Mouse (Mus musculus): ENCODE measurements at regions not wholly inside any gene's neighbourhood (a gene's known extent, or its start where the extent isn't known, plus 50 kb on each side); places are given as distances from the start of the nearest gene placed in this dataset.

- WGBS: 76% methylated on average over 2 of the region's 2 CpGs
- ATAC-seq (replicated peaks; ENCODE audit: low FRiP score, low TSS enrichment, low read depth) (no peak), DNase-seq (ENCODE audit: low spot score) (no peak)
- no peak overlapping the region for H3K4me2 ChIP-seq (ENCODE audit: low read length)
- no peak overlapping the region for H3K27ac ChIP-seq (ENCODE audit: low read depth)
- H3K27me3 ChIP-seq (replicated peaks; ENCODE audit: control insufficient read depth, insufficient read depth, low read length): no peaks in the 10 kb centered on the region
- H3K4me3 ChIP-seq (ENCODE audit: low read depth, low read length): no peak overlapping the region
- no peaks in the 10 kb centered on the region for H3K36me3 ChIP-seq (ENCODE audit: control insufficient read depth, insufficient read depth, low read length)
- H3K9me3 ChIP-seq (ENCODE audit: control insufficient read depth, low read length): no peaks in the 10 kb centered on the region
- no peaks in the 10 kb centered on the region for H3K4me1 ChIP-seq (replicated peaks; ENCODE audit: control insufficient read depth, insufficient read depth, low read length)
- no peak overlapping the region for H3K9ac ChIP-seq (ENCODE audit: low read length)
Measured at GRCm38 (mm10) chr1:19912194-19912846, 703.6 kb downstream of the Tfap2b start.

GRCm38 (mm10) chr1:19918762-19919161, 699.1 kb downstream of the Pkhd1 start:
- H3K4me1 ChIP-seq (replicated peaks; ENCODE audit: control insufficient read depth, insufficient read depth, low read length): no peaks in the 10 kb centered on the region
- WGBS: 83% methylated on average over 4 of the region's 4 CpGs
- no peak overlapping the region for H3K27ac ChIP-seq (ENCODE audit: low read depth)
- H3K9me3 ChIP-seq (ENCODE audit: control insufficient read depth, low read length): no peaks in the 10 kb centered on the region
- no peak for ATAC-seq (replicated peaks; ENCODE audit: low FRiP score, low TSS enrichment, low read depth)
- H3K4me2 ChIP-seq (ENCODE audit: low read length): no peak overlapping the region
- H3K4me3 ChIP-seq (ENCODE audit: low read depth, low read length): no peak overlapping the region
- H3K36me3 ChIP-seq (ENCODE audit: control insufficient read depth, insufficient read depth, low read length): no peaks in the 10 kb centered on the region
- no peak overlapping the region for H3K9ac ChIP-seq (ENCODE audit: low read length)
- no peak for DNase-seq (ENCODE audit: low spot score)
- H3K27me3 ChIP-seq (replicated peaks; ENCODE audit: control insufficient read depth, insufficient read depth, low read length): no peaks in the 10 kb centered on the region

- H3K36me3 ChIP-seq (ENCODE audit: control insufficient read depth, insufficient read depth, low read length): no peaks in the 10 kb centered on the region
- no peaks in the 10 kb centered on the region for H3K9me3 ChIP-seq (ENCODE audit: control insufficient read depth, low read length)
- H3K27me3 ChIP-seq (replicated peaks; ENCODE audit: control insufficient read depth, insufficient read depth, low read length): no peaks in the 10 kb centered on the region
- no peak for ATAC-seq (replicated peaks; ENCODE audit: low FRiP score, low TSS enrichment, low read depth)
- H3K4me2 ChIP-seq (ENCODE audit: low read length): no peak overlapping the region
- no peaks in the 10 kb centered on the region for H3K4me1 ChIP-seq (replicated peaks; ENCODE audit: control insufficient read depth, insufficient read depth, low read length)
- WGBS: 90% methylated on average over 1 of the region's 1 CpGs
- no peak for DNase-seq (ENCODE audit: low spot score)
- H3K27ac ChIP-seq (ENCODE audit: low read depth): no peak overlapping the region
- H3K9ac ChIP-seq (ENCODE audit: low read length): no peak overlapping the region
- H3K4me3 ChIP-seq (ENCODE audit: low read depth, low read length): no peak overlapping the region
Measured at GRCm38 (mm10) chr1:19927192-19927591, 690.7 kb downstream of the Pkhd1 start.

GRCm38 (mm10) chr1:19927736-19928327, 690.0 kb downstream of the Pkhd1 start:
- WGBS: 51% methylated on average over 5 of the region's 5 CpGs
- Histone ChIP-seq H3K4me1 (replicated peaks; ENCODE audit: control insufficient read depth, insufficient read depth, low read length) (no peaks in the 10 kb centered on the region), H3K4me3 (ENCODE audit: low read depth, low read length) (no peak overlapping the region), H3K9ac (ENCODE audit: low read length) (no peak overlapping the region), H3K27ac (ENCODE audit: low read depth) (no peak overlapping the region), H3K9me3 (ENCODE audit: control insufficient read depth, low read length) (no peaks in the 10 kb centered on the region), H3K27me3 (replicated peaks; ENCODE audit: control insufficient read depth, insufficient read depth, low read length) (no peaks in the 10 kb centered on the region), H3K36me3 (ENCODE audit: control insufficient read depth, insufficient read depth, low read length) (no peaks in the 10 kb centered on the region), H3K4me2 (ENCODE audit: low read length) (no peak overlapping the region)
- DNase-seq (ENCODE audit: low spot score) (no peak), ATAC-seq (replicated peaks; ENCODE audit: low FRiP score, low TSS enrichment, low read depth) (no peak)

GRCm38 (mm10) chr1:19951050-19951679, 666.7 kb downstream of the Pkhd1 start:
- no peak overlapping the region for H3K4me3 ChIP-seq (ENCODE audit: low read depth, low read length)
- WGBS: 44% methylated on average over 7 of the region's 7 CpGs
- no peak overlapping the region for H3K9ac ChIP-seq (ENCODE audit: low read length)
- H3K9me3 ChIP-seq (ENCODE audit: control insufficient read depth, low read length): no peaks in the 10 kb centered on the region
- no peak overlapping the region for H3K27ac ChIP-seq (ENCODE audit: low read depth)
- H3K36me3 ChIP-seq (ENCODE audit: control insufficient read depth, insufficient read depth, low read length): no peaks in the 10 kb centered on the region
- no peak for DNase-seq (ENCODE audit: low spot score)
- ATAC-seq (replicated peaks; ENCODE audit: low FRiP score, low TSS enrichment, low read depth): no peak
- no peaks in the 10 kb centered on the region for H3K4me1 ChIP-seq (replicated peaks; ENCODE audit: control insufficient read depth, insufficient read depth, low read length)
- H3K4me2 ChIP-seq (ENCODE audit: low read length): no peak overlapping the region
- H3K27me3 ChIP-seq (replicated peaks; ENCODE audit: control insufficient read depth, insufficient read depth, low read length): no peaks in the 10 kb centered on the region

- Histone ChIP-seq H3K36me3 (ENCODE audit: control insufficient read depth, insufficient read depth, low read length) (no peaks in the 10 kb centered on the region), H3K4me3 (ENCODE audit: low read depth, low read length) (no peak overlapping the region), H3K4me2 (ENCODE audit: low read length) (no peak overlapping the region), H3K4me1 (replicated peaks; ENCODE audit: control insufficient read depth, insufficient read depth, low read length) (no peaks in the 10 kb centered on the region), H3K9me3 (ENCODE audit: control insufficient read depth, low read length) (no peaks in the 10 kb centered on the region), H3K27me3 (replicated peaks; ENCODE audit: control insufficient read depth, insufficient read depth, low read length) (no peaks in the 10 kb centered on the region), H3K27ac (ENCODE audit: low read depth) (no peak overlapping the region), H3K9ac (ENCODE audit: low read length) (no peak overlapping the region)
- no peak for ATAC-seq (replicated peaks; ENCODE audit: low FRiP score, low TSS enrichment, low read depth)
- no peak for DNase-seq (ENCODE audit: low spot score)
- WGBS: 60% methylated on average over 8 of the region's 8 CpGs
Measured at GRCm38 (mm10) chr1:19951680-19952248, 666.1 kb downstream of the Pkhd1 start.

GRCm38 (mm10) chr1:19973364-19973763, 644.5 kb downstream of the Pkhd1 start:
- DNase-seq (ENCODE audit: low spot score) (no peak), ATAC-seq (replicated peaks; ENCODE audit: low FRiP score, low TSS enrichment, low read depth) (peak; percentile 60; the same call in 1 of the 2 replicates)
- Histone ChIP-seq H3K4me1 (replicated peaks; ENCODE audit: control insufficient read depth, insufficient read depth, low read length) (no peaks in the 10 kb centered on the region), H3K4me2 (ENCODE audit: low read length) (no peak overlapping the region), H3K9ac (ENCODE audit: low read length) (no peak overlapping the region), H3K36me3 (ENCODE audit: control insufficient read depth, insufficient read depth, low read length) (no peaks in the 10 kb centered on the region), H3K4me3 (ENCODE audit: low read depth, low read length) (no peak overlapping the region), H3K27ac (ENCODE audit: low read depth) (no peak overlapping the region), H3K27me3 (replicated peaks; ENCODE audit: control insufficient read depth, insufficient read depth, low read length) (no peaks in the 10 kb centered on the region), H3K9me3 (ENCODE audit: control insufficient read depth, low read length) (no peaks in the 10 kb centered on the region)
- WGBS: 45% methylated on average over 4 of the region's 4 CpGs

- no peaks in the 10 kb centered on the region for H3K27me3 ChIP-seq (replicated peaks; ENCODE audit: control insufficient read depth, insufficient read depth, low read length)
- no peak overlapping the region for H3K9ac ChIP-seq (ENCODE audit: low read length)
- H3K27ac ChIP-seq (ENCODE audit: low read depth): no peak overlapping the region
- no peak overlapping the region for H3K4me3 ChIP-seq (ENCODE audit: low read depth, low read length)
- no peaks in the 10 kb centered on the region for H3K9me3 ChIP-seq (ENCODE audit: control insufficient read depth, low read length)
- no peaks in the 10 kb centered on the region for H3K4me1 ChIP-seq (replicated peaks; ENCODE audit: control insufficient read depth, insufficient read depth, low read length)
- ATAC-seq (replicated peaks; ENCODE audit: low FRiP score, low TSS enrichment, low read depth) (no peak), DNase-seq (ENCODE audit: low spot score) (no peak)
- WGBS: 9% methylated on average over 2 of the region's 2 CpGs
- no peaks in the 10 kb centered on the region for H3K36me3 ChIP-seq (ENCODE audit: control insufficient read depth, insufficient read depth, low read length)
- H3K4me2 ChIP-seq (ENCODE audit: low read length): no peak overlapping the region
Measured at GRCm38 (mm10) chr1:19973981-19974380, 643.9 kb downstream of the Pkhd1 start.
